Mouse (Mus musculus) kidney, embryonic 14.5 days (tissue): ENCODE measurements around the gene Slc5a10. TPM values are rescaled to one million over a fixed set of nuclear protein-coding genes. Genes with fewer than 3 reads are reported as not detected.
A peak's percentile ranks its signal among the peaks of the same experiment; 100 is the strongest.

ENCODE experiments used
- ATAC-seq: fragments of 200-750 bp; cut with Nextera tagmentation; 2 replicates; pipeline ENCODE4 v1.8.0; 2017; ENCODE audit warnings: moderate number of reproducible peaks, mild to moderate bottlenecking, moderate TSS enrichment, moderate library complexity; ENCODE audit not compliant: low FRiP score, low TSS enrichment
- H3K27ac ChIP-seq: fragments of 300-500 bp; sonication (generic); 2 replicates; pipeline ENCODE4 v1.5.1; 2014; ENCODE audit warnings: low read depth, mild to moderate bottlenecking, low read length, moderate library complexity, mixed read lengths
- H3K27me3 ChIP-seq: fragments of 300-500 bp; sonication (generic); 2 replicates; pipeline ENCODE4 v1.6.1; 2014; ENCODE audit warnings: mild to moderate bottlenecking, low read length; ENCODE audit not compliant: control insufficient read depth, insufficient read depth
- H3K36me3 ChIP-seq: fragments of 300-500 bp; sonication (generic); 2 replicates; pipeline ENCODE4 v1.6.1; 2014; ENCODE audit warnings: low read length, mixed read lengths; ENCODE audit not compliant: control insufficient read depth, insufficient read depth
- H3K4me1 ChIP-seq: fragments of 300-500 bp; sonication (generic); 2 replicates; pipeline ENCODE4 v1.6.1; 2014; ENCODE audit warnings: low read length, mixed read lengths; ENCODE audit not compliant: control insufficient read depth, insufficient read depth
- H3K4me2 ChIP-seq: fragments of 300-500 bp; sonication (generic); replicated peaks from 2 replicates; pipeline ENCODE4 v1.6.1; 2014; ENCODE audit warnings: low read depth, mild to moderate bottlenecking, low read length
- H3K4me3 ChIP-seq: fragments of 300-500 bp; sonication (generic); 2 replicates; pipeline ENCODE4 v1.5.1; 2014; ENCODE audit warnings: mild to moderate bottlenecking, low read length
- H3K9ac ChIP-seq: fragments of 300-500 bp; sonication (generic); 2 replicates; pipeline ENCODE4 v1.6.1; 2014; ENCODE audit warnings: low read depth, mild to moderate bottlenecking, low read length, moderate library complexity
- H3K9me3 ChIP-seq: fragments of 300-500 bp; sonication (generic); 2 replicates; pipeline ENCODE4 v1.6.1; 2016; ENCODE audit warnings: low read length; ENCODE audit not compliant: control insufficient read depth
- WGBS: fragments of 180-500 bp; shearing (Covaris S2); extraction: QIAGEN DNeasy Blood & Tissue Kit; methylation state at CpG from one replicate; pipeline ENCODE4 v1.1.7; 2014; 5-methylcytosine and 5-hydroxymethylcytosine counted together
- polyA plus RNA-seq: library from polyadenylated mRNA; unstranded; fragments of >200 nt; fragmentation: Nextera tagmentation; extraction: Ambion mirVana; gene quantifications from 2 replicates; pipeline ENCODE4 v1.2.1, GENCODE M21; 2014

Gene Slc5a10
- polyA plus RNA-seq, 1 experiment from 2014 or later: 0.11 TPM

GRCm38 (mm10) chr11:61677709-61678108 is 42.9 kb downstream of the Slc5a10 start:
- H3K9ac ChIP-seq: no peak overlapping the region
- 90% methylated on average over 4 of the region's 4 CpGs for WGBS
- no peak overlapping the region for H3K27ac ChIP-seq
- H3K36me3 ChIP-seq: no peaks in the 10 kb centered on the region
- no peaks in the 10 kb centered on the region for H3K27me3 ChIP-seq
- H3K9me3 ChIP-seq: no peaks in the 10 kb centered on the region
- H3K4me1 ChIP-seq: peaks cover 9% of the 10 kb centered on the region; the same call in 1 of the 2 replicates
- H3K4me3 ChIP-seq: no peak overlapping the region
- ATAC-seq: no peak
- no peak overlapping the region for H3K4me2 ChIP-seq

- ATAC-seq: no peak
- no peak overlapping the region for H3K4me3 ChIP-seq
- no peak overlapping the region for H3K27ac ChIP-seq
- H3K4me1 ChIP-seq: peaks cover 9% of the 10 kb centered on the region; the same call in 1 of the 2 replicates
- no peak overlapping the region for H3K9ac ChIP-seq
- H3K4me2 ChIP-seq: no peak overlapping the region
- WGBS: 69% methylated on average over 7 of the region's 7 CpGs
- H3K36me3 ChIP-seq: no peaks in the 10 kb centered on the region
- no peaks in the 10 kb centered on the region for H3K27me3 ChIP-seq
- no peaks in the 10 kb centered on the region for H3K9me3 ChIP-seq
These were observed 44.3 kb downstream of the Slc5a10 start for GRCm38 (mm10) chr11:61676216-61676854.

GRCm38 (mm10) chr11:61675332-61675731 is 45.3 kb downstream of the Slc5a10 start:
- Histone ChIP-seq H3K36me3 (no peaks in the 10 kb centered on the region), H3K4me3 (no peak overlapping the region), H3K9me3 (no peaks in the 10 kb centered on the region), H3K27me3 (no peaks in the 10 kb centered on the region), H3K9ac (no peak overlapping the region), H3K4me2 (no peak overlapping the region), H3K27ac (no peak overlapping the region), H3K4me1 (peaks cover 9% of the 10 kb centered on the region; the same call in 1 of the 2 replicates)
- 21% methylated on average over 2 of the region's 2 CpGs for WGBS
- no peak for ATAC-seq

- Histone ChIP-seq H3K4me2 (no peak overlapping the region), H3K27ac (no peak overlapping the region), H3K4me1 (peaks cover 9% of the 10 kb centered on the region; the same call in 1 of the 2 replicates), H3K9ac (no peak overlapping the region), H3K4me3 (no peak overlapping the region), H3K36me3 (no peaks in the 10 kb centered on the region), H3K9me3 (no peaks in the 10 kb centered on the region), H3K27me3 (no peaks in the 10 kb centered on the region)
- ATAC-seq: peak; percentile 74
- 2% methylated on average over 8 of the region's 8 CpGs for WGBS
These were observed 45.8 kb downstream of the Slc5a10 start for GRCm38 (mm10) chr11:61674839-61675159.

GRCm38 (mm10) chr11:61674151-61674838 is 46.3 kb downstream of the Slc5a10 start:
- H3K4me3 ChIP-seq: no peak overlapping the region
- no peaks in the 10 kb centered on the region for H3K27me3 ChIP-seq
- 21% methylated on average over 19 of the region's 19 CpGs for WGBS
- peaks cover 9% of the 10 kb centered on the region; the same call in 1 of the 2 replicates for H3K4me1 ChIP-seq
- H3K9me3 ChIP-seq: no peaks in the 10 kb centered on the region
- H3K9ac ChIP-seq: no peak overlapping the region
- H3K27ac ChIP-seq: no peak overlapping the region
- ATAC-seq: peak; percentile 58; the same call in 1 of the 2 replicates
- no peak overlapping the region for H3K4me2 ChIP-seq
- no peaks in the 10 kb centered on the region for H3K36me3 ChIP-seq

- Histone ChIP-seq H3K9me3 (no peaks in the 10 kb centered on the region), H3K4me2 (no peak overlapping the region), H3K36me3 (no peaks in the 10 kb centered on the region), H3K4me1 (peaks cover 9% of the 10 kb centered on the region; the same call in 1 of the 2 replicates), H3K27ac (no peak overlapping the region), H3K27me3 (no peaks in the 10 kb centered on the region), H3K9ac (no peak overlapping the region), H3K4me3 (no peak overlapping the region)
- WGBS: 30% methylated on average over 8 of the region's 8 CpGs
- no peak for ATAC-seq
These were observed 46.9 kb downstream of the Slc5a10 start for GRCm38 (mm10) chr11:61673686-61674085.

GRCm38 (mm10) chr11:61671781-61672383 is 48.7 kb downstream of the Slc5a10 start:
- no peak for ATAC-seq
- Histone ChIP-seq H3K9ac (no peak overlapping the region), H3K27me3 (no peaks in the 10 kb centered on the region), H3K4me1 (peaks cover 9% of the 10 kb centered on the region; the same call in 1 of the 2 replicates), H3K4me2 (no peak overlapping the region), H3K27ac (no peak overlapping the region), H3K9me3 (no peaks in the 10 kb centered on the region), H3K36me3 (no peaks in the 10 kb centered on the region), H3K4me3 (no peak overlapping the region)
- WGBS: 60% methylated on average over 19 of the region's 19 CpGs

- Histone ChIP-seq H3K4me3 (no peak overlapping the region), H3K36me3 (no peaks in the 10 kb centered on the region), H3K9me3 (no peaks in the 10 kb centered on the region), H3K4me2 (no peak overlapping the region), H3K27ac (no peak overlapping the region), H3K4me1 (no peaks in the 10 kb centered on the region), H3K27me3 (no peaks in the 10 kb centered on the region), H3K9ac (no peak overlapping the region)
- WGBS: 58% methylated on average over 14 of the region's 14 CpGs
- ATAC-seq: no peak
These were observed 50.8 kb downstream of the Slc5a10 start for GRCm38 (mm10) chr11:61669492-61670490.
